Mouse (Mus musculus) hindbrain, embryonic 16.5 days (tissue): ENCODE data around the gene Mfsd2a. TPM values are rescaled to one million over a fixed set of nuclear protein-coding genes. Genes with fewer than 3 reads are reported as not detected.

Source experiments
- ATAC-seq: fragments of 200-750 bp; cut with Nextera tagmentation; 2 replicates; pipeline ENCODE4 v1.8.0; 2017; ENCODE audit warnings: moderate TSS enrichment, moderate library complexity
- H3K27ac ChIP-seq: fragments of 300-500 bp; sonication (generic); 2 replicates; pipeline ENCODE4 v1.5.1; 2014; ENCODE audit warnings: low read depth, mild to moderate bottlenecking, control low read depth, low read length, moderate library complexity
- H3K27me3 ChIP-seq: fragments of 300-500 bp; sonication (generic); replicated peaks from 2 replicates; pipeline ENCODE4 v1.6.1; 2014; ENCODE audit warnings: low read length; ENCODE audit not compliant: control insufficient read depth, insufficient read depth
- H3K36me3 ChIP-seq: fragments of 300-500 bp; sonication (generic); 2 replicates; pipeline ENCODE4 v1.6.1; 2014; ENCODE audit warnings: mild to moderate bottlenecking, low read length, moderate library complexity, mixed read lengths; ENCODE audit not compliant: control insufficient read depth, insufficient read depth
- H3K4me1 ChIP-seq: fragments of 300-500 bp; sonication (generic); 2 replicates; pipeline ENCODE4 v1.6.1; 2014; ENCODE audit warnings: low read depth, low read length; ENCODE audit not compliant: control insufficient read depth, insufficient read depth
- H3K4me2 ChIP-seq: fragments of 300-500 bp; sonication (generic); 2 replicates; pipeline ENCODE4 v1.6.1; 2014; ENCODE audit warnings: mild to moderate bottlenecking, low read length, control low read depth, moderate library complexity
- H3K4me3 ChIP-seq: fragments of 300-500 bp; sonication (generic); 2 replicates; pipeline ENCODE4 v1.5.1; 2014; ENCODE audit warnings: mild to moderate bottlenecking, low read length, control low read depth, moderate library complexity
- H3K9ac ChIP-seq: fragments of 300-500 bp; sonication (generic); 2 replicates; pipeline ENCODE4 v1.6.1; 2014; ENCODE audit warnings: low read depth, mild to moderate bottlenecking, control low read depth, low read length, moderate library complexity
- H3K9me3 ChIP-seq: fragments of 300-500 bp; sonication (generic); 2 replicates; pipeline ENCODE4 v1.6.1; 2014; ENCODE audit warnings: mild to moderate bottlenecking, low read length, moderate library complexity; ENCODE audit not compliant: control insufficient read depth
- WGBS: fragments of 180-500 bp; shearing (Covaris S2); extraction: QIAGEN DNeasy Blood & Tissue Kit; methylation state at CpG from one replicate; pipeline ENCODE4 v1.1.7; 2014; 5-methylcytosine and 5-hydroxymethylcytosine counted together
- polyA plus RNA-seq: library from polyadenylated mRNA; unstranded; fragments of >200 nt; fragmentation: Nextera tagmentation; extraction: Ambion mirVana; gene quantifications from 2 replicates; pipeline ENCODE4 v1.2.1, GENCODE M21; 2015

Gene Mfsd2a
- polyA plus RNA-seq, 1 experiment from 2014 or later = 36.5 TPM

DNA sequence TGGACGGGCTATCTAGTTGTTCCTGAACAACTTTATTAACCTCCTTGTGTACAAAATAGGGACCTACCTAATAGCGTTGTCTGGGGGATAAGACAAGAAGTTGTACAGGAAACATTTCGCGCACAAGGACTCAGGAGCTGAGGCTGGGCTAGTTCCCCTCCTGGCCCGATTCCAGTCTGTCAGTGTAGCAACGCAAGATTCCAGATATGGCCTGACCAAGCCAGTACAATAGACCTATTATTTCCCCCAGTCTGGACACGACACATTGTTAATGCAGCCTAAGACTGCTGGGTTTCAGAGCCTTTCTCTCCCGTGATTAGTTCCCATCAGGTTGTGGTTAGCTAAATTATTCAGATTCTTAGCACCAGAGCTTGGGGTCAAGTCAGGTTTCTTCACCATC, 1.8 kb upstream of the Mfsd2a start:
- WGBS = 25% methylated on average over 8 of the region's 8 CpGs
- Histone ChIP-seq H3K36me3 (no peaks in the 10 kb centered on the region), H3K9ac (no peak overlapping the region), H3K4me3 (no peak overlapping the region), H3K27ac (no peak overlapping the region), H3K9me3 (no peaks in the 10 kb centered on the region), H3K4me1 (peaks cover 24% of the 10 kb centered on the region), H3K27me3 (no peaks in the 10 kb centered on the region), H3K4me2 (no peak overlapping the region)
- ATAC-seq = no peak

DNA sequence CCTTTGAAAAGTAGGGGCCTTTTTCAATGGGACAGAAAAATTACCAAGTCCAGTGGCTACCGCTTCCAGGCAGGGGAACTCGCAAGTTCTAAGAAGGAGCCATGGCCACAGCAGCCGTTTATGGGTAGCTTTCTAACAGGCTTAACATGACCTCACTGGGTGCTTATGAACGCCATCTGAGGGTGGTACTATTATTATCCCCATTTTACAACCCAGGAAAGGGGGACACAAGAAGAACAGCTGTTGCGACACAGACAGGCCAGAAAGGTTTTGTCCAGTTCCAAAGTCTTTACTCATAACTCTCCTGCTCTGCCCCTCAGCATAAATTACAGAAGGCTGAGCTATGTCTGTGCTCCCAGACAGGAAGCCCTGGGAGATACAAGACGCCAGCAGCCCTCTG, 601 bp upstream of the Mfsd2a start:
- H3K27ac ChIP-seq = no peak overlapping the region
- H3K36me3 ChIP-seq = no peaks in the 10 kb centered on the region
- no peak for ATAC-seq
- no peaks in the 10 kb centered on the region for H3K9me3 ChIP-seq
- no peak overlapping the region for H3K9ac ChIP-seq
- H3K27me3 ChIP-seq = no peaks in the 10 kb centered on the region
- H3K4me2 ChIP-seq = peak overlapping the region; percentile 96
- 17% methylated on average over 6 of the region's 6 CpGs for WGBS
- peaks cover 24% of the 10 kb centered on the region for H3K4me1 ChIP-seq
- peak overlapping the region; percentile 74 for H3K4me3 ChIP-seq

DNA sequence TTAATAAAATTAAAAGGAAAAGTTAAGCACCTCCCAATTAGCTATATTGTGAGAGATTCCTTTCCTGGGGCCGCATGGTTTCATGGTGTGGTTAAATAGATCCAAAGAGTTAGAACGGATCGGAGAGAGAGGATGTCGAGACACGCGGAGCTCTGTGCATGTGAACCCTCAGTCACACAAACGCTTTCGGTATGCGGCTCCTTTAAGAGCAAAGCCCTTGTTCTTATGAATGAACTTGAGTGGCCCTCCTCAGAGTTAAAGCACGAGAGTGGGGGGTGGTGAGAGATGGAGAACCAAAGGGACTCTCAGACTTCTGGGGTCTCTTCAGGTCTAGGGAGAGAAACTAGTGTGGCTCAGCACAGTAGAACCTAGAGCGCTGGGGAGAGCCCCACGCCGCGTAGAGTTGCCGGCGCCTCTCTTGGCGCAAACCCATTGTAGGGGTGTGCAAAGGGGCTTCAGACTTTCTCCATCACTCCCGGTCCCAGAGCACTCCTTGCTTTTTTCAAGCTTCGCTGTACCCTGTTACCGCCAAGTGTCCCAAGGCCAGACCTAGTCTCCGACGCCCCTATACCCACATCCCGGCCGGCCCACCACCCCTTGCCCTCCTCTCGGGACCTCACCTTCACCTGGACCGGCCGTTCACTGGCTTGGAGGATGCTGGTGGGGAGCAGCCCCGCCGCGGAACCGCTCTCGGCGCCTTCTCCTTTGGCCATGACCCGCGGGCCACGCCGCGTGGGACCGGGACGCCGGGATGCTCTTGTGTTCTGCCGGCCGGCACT, 478 bp downstream of the Mfsd2a start:
- ATAC-seq = peak; percentile 46
- under 1% methylated on average over 43 of the region's 43 CpGs for WGBS
- H3K4me3 ChIP-seq = peak overlapping the region; percentile 74
- H3K9me3 ChIP-seq = no peaks in the 10 kb centered on the region
- H3K27ac ChIP-seq = peak overlapping the region; percentile 44
- H3K4me1 ChIP-seq = peaks cover 29% of the 10 kb centered on the region
- no peaks in the 10 kb centered on the region for H3K36me3 ChIP-seq
- peak overlapping the region; percentile 68 for H3K9ac ChIP-seq
- peak overlapping the region; percentile 96 for H3K4me2 ChIP-seq
- H3K27me3 ChIP-seq = no peaks in the 10 kb centered on the region

DNA sequence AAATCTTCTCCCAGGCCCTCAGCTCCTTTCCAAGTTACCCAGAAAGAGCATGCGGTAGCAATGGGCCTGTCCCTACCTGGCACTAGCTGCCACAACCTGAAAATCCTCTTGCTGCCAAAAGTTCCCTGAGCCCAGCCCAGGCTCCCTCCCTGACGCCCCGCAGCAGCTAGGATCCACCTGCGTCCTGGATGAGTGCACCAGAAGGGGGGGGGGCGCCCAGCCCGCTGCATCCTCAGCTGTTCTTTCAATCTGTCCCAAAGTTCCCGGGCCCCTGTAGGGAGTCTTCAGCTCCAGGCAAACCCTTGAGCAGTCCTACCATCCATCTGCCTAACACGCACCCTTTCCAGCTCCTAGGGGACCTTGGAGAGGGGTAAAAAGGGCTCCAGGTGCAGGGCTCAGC, 1.2 kb downstream of the Mfsd2a start:
- 6% methylated on average over 6 of the region's 8 CpGs for WGBS
- Histone ChIP-seq H3K9me3 (no peaks in the 10 kb centered on the region), H3K4me1 (peaks cover 36% of the 10 kb centered on the region), H3K36me3 (no peaks in the 10 kb centered on the region), H3K27ac (0 out of 2 replicates have a peak overlapping the region, but pooled peaks have one; percentile 1), H3K27me3 (no peaks in the 10 kb centered on the region), H3K9ac (peak overlapping the region; percentile 68), H3K4me3 (peak overlapping the region; percentile 74), H3K4me2 (peak overlapping the region; percentile 96)
- no peak for ATAC-seq

DNA sequence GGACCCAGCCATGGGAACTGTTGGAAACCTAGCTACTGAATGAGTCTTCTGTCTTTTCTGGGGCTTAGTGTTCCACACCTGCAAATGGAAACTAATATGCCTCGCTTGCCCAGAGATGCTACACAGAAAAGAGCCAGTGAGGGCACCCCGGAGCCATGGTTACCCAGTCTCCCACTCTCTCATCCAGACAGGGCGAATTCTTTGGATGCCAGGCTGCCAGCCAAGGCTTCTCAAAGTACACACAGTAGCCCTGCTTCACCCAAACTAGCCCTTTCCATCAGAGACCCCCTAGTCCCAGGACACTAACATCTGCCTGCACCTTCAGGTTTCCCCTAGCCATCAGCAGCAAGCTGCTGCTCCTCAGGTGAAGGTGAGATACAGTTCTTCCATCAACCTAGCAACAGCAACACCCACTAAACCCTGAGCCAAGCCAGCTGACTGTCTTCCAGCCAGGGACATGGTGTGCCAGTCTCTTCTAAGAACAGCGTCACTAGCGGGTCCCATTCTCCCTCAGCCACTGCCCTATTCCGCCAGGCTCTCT, 2.4 kb downstream of the Mfsd2a start:
- ATAC-seq = peak; percentile 53
- H3K27ac ChIP-seq = peak overlapping the region; percentile 44; the same call in 1 of the 2 replicates
- WGBS = 64% methylated on average over 6 of the region's 6 CpGs

DNA sequence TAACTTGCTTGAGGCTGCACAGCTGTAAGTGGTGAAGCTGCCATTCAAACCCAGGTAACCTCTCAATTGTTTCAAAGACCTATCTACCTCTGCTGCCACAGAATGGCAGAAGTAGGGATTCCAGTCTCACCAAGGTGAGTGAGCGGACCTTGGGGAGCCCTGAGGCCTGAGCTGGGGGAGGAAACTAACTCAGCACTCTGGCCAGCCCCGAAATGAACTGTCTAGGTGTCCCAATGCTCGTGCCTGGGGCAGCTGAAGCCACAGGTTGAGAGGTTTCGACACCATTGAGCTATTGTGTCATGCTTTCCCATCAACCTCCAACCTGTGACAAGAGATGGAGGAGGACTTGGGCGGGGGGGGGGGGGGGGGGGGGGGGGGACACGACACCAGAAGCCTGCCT, 4.7 kb downstream of the Mfsd2a start:
- Histone ChIP-seq H3K27ac (no peak overlapping the region), H3K9ac (no peak overlapping the region), H3K9me3 (no peaks in the 10 kb centered on the region), H3K4me3 (no peak overlapping the region), H3K4me2 (no peak overlapping the region; the same call in 1 of the 2 replicates), H3K27me3 (no peaks in the 10 kb centered on the region), H3K36me3 (no peaks in the 10 kb centered on the region), H3K4me1 (peaks cover 30% of the 10 kb centered on the region)
- WGBS = 83% methylated on average over 4 of the region's 6 CpGs
- ATAC-seq = no peak

More for the DNA sequence above, 2.4 kb downstream of the Mfsd2a start:
- Histone ChIP-seq H3K4me2 (peak overlapping the region; percentile 96), H3K4me3 (peak overlapping the region; percentile 6; the same call in 1 of the 2 replicates), H3K27me3 (no peaks in the 10 kb centered on the region), H3K9me3 (no peaks in the 10 kb centered on the region), H3K36me3 (no peaks in the 10 kb centered on the region), H3K4me1 (peaks cover 37% of the 10 kb centered on the region), H3K9ac (0 out of 2 replicates have a peak overlapping the region, but pooled peaks have one; percentile 22)

DNA sequence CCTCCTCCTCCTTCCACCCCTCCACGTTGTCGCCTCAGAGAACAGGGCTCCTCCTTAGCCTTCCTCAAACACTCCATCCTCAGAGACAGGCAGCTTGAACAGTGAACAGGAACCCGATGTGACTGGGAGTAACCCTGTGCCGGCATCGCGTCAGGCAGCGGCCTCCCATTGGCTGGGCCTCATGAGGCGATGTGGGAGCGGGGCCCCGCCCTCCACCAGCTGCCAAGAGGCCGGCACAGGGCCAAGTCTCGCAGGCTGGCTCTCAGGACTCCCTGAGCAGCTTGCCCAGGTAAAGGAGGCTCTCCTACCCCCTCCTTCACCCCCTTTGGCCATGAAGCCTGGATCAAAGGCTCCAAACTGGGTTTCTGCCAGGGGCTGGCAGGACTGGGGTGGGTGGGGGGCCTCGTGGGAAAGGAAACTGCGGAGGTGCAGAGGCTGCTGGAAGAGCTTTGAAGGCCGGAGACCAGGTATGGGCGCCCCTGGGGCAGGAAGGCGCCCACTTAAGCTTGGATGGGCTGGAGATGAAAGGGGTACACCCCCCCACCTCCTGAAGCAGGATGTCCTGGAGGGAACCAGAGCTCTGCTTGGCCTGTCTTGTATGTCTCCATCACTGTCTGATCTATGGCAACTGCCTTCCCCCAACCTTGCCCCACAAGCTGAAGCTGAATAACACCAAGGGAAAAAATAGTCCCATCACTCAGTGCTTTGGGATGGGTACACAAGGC, 5.4 kb downstream of the Mfsd2a start:
- WGBS = 8% methylated on average over 17 of the region's 17 CpGs
- ATAC-seq = peak; percentile 91

DNA sequence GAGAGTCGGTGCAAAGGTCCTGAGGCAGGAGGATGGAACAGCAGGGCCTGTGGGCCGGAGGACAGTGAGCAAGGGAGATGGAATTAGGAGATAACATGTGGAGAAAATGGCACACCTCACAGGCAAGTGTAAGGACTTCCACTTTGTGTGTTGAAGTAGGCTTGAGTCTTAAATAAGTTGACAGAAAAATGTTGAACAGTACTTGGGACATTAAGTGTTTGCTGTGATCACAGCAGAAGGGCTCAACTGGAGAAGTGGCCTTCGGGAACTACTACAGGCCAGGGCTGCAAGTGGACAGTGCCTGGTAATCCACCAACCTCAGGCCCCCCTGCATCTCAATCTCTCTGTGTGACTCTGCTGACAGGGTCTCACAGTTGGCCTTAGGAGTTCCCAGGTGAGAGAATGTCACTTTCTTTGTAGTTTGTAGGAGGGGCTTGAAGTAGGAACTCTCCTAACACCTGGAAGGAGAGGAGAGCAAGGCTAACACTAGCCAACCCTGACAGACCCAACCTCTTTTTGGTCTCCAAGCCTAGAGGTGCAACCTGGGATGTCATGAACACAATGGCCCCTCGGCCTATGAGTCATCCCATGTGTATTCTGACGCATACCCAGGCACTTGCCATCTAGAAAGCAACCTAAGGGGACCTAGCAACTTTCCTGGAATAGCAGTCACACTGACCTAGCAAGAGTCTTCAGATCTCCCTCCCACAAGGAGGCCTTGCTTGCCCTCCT, 6.1 kb downstream of the Mfsd2a start:
- Histone ChIP-seq H3K27ac (peak overlapping the region; percentile 75), H3K36me3 (no peaks in the 10 kb centered on the region), H3K4me3 (peak overlapping the region; percentile 34), H3K9me3 (no peaks in the 10 kb centered on the region), H3K27me3 (no peaks in the 10 kb centered on the region), H3K4me1 (peaks cover 24% of the 10 kb centered on the region), H3K9ac (peak overlapping the region; percentile 67), H3K4me2 (peak overlapping the region; percentile 66)
- ATAC-seq = no peak
- 55% methylated on average over 5 of the region's 5 CpGs for WGBS

More for the DNA sequence above, 5.4 kb downstream of the Mfsd2a start:
- Histone ChIP-seq H3K4me1 (peaks cover 27% of the 10 kb centered on the region), H3K9me3 (no peaks in the 10 kb centered on the region), H3K27me3 (no peaks in the 10 kb centered on the region), H3K9ac (peak overlapping the region; percentile 67), H3K27ac (peak overlapping the region; percentile 75), H3K4me3 (peak overlapping the region; percentile 34), H3K4me2 (peak overlapping the region; percentile 66), H3K36me3 (no peaks in the 10 kb centered on the region)
